Mouse (Mus musculus) activated CD4-positive, CD25-positive, alpha-beta regulatory T cell, adult 4 months (primary cell): ENCODE data around the gene Ndst2. TPM values are rescaled to one million over a fixed set of nuclear protein-coding genes. Genes with fewer than 3 reads are reported as not detected.

ENCODE experiments used
- ATAC-seq: one replicate; pipeline ENCODE4 v1.8.0; 2017
- polyA plus RNA-seq, 2 experiments: library from polyadenylated mRNA; unstranded; fragments of 100-300 nt; shearing (Covaris generic); gene quantifications; one replicate each; pipeline ENCODE4 v1.2.1; 2017

The Ndst2 gene
- 10 to 100 TPM in 1 of 2 experiments, 1 to 10 TPM in 1; 9.0 to 12.0 TPM for polyA plus RNA-seq

- ATAC-seq = peak; percentile 93
Observed at GRCm38 (mm10) chr14:20733952-20734774, at the start of gene Ndst2. Gene Ndst2, minus strand, starts transcription at chr14:20734562.

DNA sequence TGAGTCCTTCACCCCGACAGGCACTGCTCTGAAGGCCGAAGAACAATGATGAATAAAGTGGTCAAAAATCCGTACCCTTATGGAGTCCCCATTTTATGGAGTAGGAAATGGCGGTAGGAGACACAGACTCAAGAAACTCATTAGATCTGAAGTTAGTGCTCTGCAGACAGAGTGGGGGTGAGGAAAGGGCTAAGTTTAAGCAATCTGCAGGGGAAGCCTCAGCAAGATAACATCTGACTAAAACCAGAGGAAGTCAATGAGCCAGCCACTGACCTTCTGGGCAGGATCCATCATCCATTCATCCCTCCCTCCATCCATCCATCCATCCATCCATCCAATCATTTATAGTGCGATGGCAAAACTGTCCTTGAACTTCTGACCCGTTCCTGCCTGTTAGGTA is 49.2 kb upstream of the Ndst2 start:
- ATAC-seq = no peak

DNA sequence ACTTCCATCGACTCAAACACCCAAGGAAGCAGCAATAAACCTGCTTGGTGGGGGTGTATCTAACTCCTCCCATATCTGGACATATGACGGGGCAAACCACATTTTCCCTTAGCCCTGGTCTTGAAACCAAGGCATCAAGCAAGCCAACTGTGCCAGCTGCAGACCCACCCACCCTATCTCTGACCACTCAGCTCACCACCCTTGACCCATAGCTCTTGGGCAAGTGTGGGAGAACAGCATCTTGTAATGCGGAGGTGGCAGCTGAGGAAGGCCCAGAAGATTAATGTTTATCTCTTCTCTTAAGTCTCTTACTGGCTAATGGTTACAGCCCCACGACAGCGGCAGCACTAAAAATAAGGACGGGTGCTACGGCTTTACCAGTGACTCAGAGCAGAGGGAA is 48.5 kb upstream of the Ndst2 start:
- ATAC-seq = no peak

DNA sequence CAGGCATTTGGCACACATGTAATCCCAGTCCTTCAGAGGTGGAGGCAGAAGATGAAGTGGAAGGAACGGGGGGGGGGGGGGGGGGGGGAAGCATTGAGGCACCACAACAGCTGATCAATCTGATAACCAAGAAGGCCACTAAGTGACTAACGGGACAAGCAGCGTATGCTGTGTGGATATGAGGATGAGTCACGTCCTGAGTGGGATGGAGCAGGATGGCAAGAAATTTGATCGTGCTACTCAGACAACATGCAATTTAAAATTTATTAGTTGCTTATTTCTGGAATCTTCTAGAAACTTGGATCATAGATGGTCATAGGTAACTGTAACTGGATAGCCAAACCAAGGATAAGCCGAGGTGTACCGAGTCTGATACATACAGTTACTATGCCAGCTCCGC is 45.9 kb upstream of the Ndst2 start:
- no peak for ATAC-seq

GRCm38 (mm10) chr14:20778496-20778895 is 44.1 kb upstream of the Ndst2 start:
- no peak for ATAC-seq

- no peak for ATAC-seq
Observed at GRCm38 (mm10) chr14:20775661-20776060, 41.3 kb upstream of the Ndst2 start.

DNA sequence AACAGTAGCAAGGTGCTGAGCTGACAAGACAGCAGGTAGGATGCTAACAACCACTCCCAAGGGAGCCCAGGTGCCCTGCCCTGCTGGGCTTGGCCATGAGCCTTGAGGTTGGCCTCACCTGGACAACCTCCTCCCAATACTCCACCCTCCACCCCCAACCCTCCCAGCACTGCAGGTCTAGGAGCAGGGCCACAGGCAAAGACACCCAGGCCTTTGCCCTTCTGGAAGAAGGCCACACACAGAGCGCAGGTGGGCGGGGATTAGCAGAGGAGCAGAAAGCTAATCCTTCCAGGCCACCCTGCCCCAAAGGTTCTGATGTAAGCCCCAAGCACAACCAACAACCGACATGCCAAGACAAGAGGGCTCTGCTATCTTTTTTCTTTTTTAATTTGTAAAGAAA is 39.0 kb upstream of the Ndst2 start:
- ATAC-seq = no peak

- no peak for ATAC-seq
Observed at GRCm38 (mm10) chr14:20772808-20773207, 38.4 kb upstream of the Ndst2 start.

DNA sequence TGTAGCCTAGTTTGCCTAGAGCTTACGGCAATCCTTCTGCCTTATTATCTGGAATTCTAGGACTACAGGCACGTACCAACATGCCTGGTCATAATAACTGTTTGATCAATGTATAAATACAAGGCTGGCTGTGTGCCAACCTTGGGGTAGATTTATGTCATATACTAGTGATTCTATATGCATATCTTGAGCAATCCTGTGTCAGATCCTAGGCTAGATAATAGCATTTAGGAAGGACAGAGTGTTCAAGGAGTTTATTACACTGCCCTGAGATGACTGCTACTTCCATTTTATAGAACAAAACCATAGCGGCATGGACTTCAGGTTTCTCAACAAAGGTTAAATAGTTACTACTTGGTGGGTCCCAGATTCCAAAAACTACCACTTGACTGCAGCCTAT is 37.6 kb upstream of the Ndst2 start:
- ATAC-seq = no peak

DNA sequence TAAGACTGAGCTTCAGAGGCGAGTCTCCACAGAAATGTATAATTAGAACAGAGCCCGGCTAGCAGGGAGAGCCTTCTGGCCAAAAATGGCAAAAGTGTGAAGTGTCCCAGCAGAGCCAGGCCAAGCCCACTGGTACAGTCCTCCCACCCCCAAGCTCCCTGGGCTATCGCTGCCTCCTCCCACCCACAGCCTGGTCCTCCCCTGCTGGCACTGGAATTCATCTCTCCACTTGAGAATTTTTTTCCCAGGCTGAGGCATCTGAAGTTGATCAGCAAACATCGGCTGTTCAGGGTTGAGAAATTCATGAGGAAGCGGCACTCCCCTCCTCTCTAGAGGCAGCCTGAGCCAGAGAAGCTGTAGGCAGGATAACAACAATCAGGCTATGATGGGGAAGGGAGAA is 34.2 kb upstream of the Ndst2 start:
- ATAC-seq = no peak

DNA sequence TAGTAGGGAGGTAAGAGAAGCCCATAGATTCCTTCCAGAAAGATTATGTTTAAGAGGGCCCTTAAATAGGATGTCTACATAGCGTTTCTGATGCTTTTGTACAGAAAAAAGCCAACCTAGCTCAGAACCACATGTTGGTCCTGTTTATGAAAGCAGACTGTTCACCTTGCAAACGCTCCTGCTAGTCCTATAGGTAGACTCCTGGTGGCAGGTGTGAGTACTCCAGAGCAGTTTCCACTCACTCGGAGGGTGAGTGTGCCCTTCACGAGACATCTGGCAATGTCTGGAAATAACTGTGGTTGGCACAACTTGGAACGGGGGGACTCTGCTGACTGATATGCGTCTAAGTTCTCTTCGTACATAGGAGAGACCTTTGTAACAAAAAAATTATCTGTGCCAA is 33.6 kb upstream of the Ndst2 start:
- no peak for ATAC-seq

DNA sequence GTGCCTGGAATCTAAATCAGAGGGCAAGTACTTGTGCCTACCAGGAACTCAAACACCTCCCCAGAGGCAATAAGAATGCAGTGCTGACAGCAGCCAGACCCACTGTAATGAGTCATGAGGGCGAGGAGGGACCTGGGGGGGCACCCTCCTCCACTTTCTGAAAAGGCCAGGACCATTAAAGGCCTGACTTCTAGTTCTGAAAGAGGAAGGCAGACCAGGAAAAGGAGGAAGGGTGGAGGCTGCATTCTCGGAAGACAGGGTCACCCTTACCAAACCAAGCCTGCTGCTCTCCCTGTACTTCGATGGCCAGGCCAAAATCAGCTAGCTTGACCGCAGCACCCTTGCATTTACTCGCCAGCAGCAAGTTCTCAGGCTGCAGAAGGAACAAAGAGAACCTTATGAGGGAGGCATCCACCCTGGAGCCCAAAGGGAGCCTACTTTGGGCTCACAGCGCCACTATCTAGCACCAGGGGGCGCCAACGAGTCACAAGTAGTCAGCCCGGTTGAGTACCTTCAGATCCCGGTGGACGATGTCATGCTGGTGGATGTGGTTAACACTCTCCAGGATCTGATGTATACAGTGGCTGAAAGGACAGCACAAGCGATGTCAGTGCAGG is 31.4 kb upstream of the Ndst2 start:
- peak; percentile 92 for ATAC-seq

DNA sequence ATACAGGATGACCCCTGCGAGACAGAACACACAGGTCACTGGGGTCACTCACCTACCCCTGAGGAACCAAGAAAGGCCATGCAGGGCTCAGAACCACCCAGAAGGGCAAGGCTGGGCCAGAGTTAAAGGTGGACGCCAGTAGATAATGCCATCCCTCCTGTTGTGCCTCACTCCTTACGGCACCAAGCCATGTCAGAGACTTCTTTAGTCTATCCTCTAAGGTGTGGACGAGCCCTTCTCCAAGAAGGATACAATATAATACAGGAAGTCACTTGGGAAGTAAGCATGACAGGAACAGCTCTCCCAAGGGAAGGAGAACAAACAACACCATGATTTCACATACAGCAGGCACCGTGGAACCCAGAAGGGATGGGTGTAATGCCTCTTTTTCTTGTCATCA is 30.6 kb upstream of the Ndst2 start:
- no peak for ATAC-seq

GRCm38 (mm10) chr14:20758768-20759435 is 24.5 kb upstream of the Ndst2 start:
- ATAC-seq = no peak

- ATAC-seq = no peak
Observed at GRCm38 (mm10) chr14:20757370-20757907, 23.1 kb upstream of the Ndst2 start.

DNA sequence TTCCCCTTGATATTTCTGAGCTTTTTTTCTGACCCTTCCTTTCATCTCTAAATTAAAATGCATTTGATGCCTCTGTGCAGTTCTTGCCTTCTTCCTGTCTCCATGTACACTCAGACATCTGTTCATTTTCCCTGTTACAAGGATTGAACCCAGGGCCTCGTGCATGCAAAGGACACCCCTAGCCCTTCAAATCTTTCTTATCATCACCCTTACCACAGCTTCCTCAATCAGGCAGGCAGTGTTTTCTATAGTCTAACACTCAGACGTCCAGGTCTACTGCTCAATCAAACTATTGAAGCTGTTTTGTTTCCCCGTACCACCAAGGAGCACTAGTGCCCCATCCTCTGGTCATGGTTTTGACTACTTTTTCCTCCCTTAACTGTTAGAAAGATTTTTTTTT is 19.4 kb upstream of the Ndst2 start:
- ATAC-seq = no peak

GRCm38 (mm10) chr14:20750503-20750902 is 16.1 kb upstream of the Ndst2 start:
- no peak for ATAC-seq

- no peak for ATAC-seq
Observed at GRCm38 (mm10) chr14:20749494-20750051, 15.2 kb upstream of the Ndst2 start.

- ATAC-seq = no peak
Observed at GRCm38 (mm10) chr14:20748388-20748787, 14.0 kb upstream of the Ndst2 start.

DNA sequence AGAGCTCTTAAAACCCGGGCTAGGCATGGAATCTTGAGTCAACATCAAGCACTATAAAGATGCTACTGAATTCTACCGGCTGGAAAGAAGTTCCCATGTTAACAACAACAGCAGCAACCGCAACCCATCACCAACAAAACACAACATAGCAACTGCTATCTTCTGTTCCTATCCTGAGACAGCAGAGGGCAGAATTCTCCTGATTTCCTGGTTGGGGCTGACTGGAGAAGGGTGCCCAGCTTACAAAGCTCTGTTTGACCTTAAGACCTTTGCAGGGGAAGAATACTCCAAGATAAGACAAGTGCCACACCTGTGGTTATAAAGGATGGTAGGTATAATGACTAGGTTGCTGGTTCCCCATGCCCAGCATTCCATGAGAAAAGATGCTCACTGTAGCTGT is 12.6 kb upstream of the Ndst2 start:
- ATAC-seq = no peak

DNA sequence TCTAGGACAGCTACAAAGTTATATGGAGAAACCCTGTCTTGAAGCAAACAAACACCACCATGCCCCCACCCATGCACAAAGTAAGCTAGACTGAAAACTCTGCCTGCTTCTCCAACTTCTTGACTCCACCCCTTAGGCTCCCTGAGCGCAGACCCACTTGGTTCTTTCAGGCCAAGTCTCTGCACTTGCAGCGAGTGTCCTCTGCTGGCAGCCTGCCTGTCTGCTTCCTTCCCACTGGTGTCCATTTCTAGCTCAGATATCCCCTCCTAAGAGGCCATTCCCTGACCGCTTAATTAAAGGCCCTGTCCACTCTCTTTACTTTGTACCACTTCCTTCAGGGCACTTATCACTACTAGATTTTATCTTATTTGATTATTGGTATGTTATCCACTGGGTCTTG is 9.3 kb upstream of the Ndst2 start:
- no peak for ATAC-seq

- no peak for ATAC-seq
Observed at GRCm38 (mm10) chr14:20741301-20741700, 6.9 kb upstream of the Ndst2 start.

GRCm38 (mm10) chr14:20738511-20738910 is 4.1 kb upstream of the Ndst2 start:
- ATAC-seq = no peak
